Mouse (Mus musculus): ENCODE results near the gene Slc38a6.

Slc38a6 gene

GRCm38 (mm10) chr12:73383179-73383510, 96.6 kb downstream of the Slc38a6 start:
- no peak for TF ChIP-seq GATA4 (IDR thresholded peaks at IDR 0.05; ENCODE audit: insufficient replicate concordance, low read length)

- no peak for TF ChIP-seq GATA4 (IDR thresholded peaks at IDR 0.05; ENCODE audit: insufficient replicate concordance, low read length)
Measured at GRCm38 (mm10) chr12:73383861-73384260, 97.3 kb downstream of the Slc38a6 start.

- TF ChIP-seq GATA4 (IDR thresholded peaks at IDR 0.05; ENCODE audit: insufficient replicate concordance, low read length), result no peak
Measured at GRCm38 (mm10) chr12:73384747-73385146, 98.2 kb downstream of the Slc38a6 start.

GRCm38 (mm10) chr12:73392507-73392906, 105.9 kb downstream of the Slc38a6 start:
- TF ChIP-seq GATA4 (IDR thresholded peaks at IDR 0.05; ENCODE audit: insufficient replicate concordance, low read length), result no peak

GRCm38 (mm10) chr12:73393018-73393417, 106.4 kb downstream of the Slc38a6 start:
- TF ChIP-seq GATA4 (IDR thresholded peaks at IDR 0.05; ENCODE audit: insufficient replicate concordance, low read length), result no peak

GRCm38 (mm10) chr12:73393881-73394291, 107.3 kb downstream of the Slc38a6 start:
- TF ChIP-seq GATA4 (IDR thresholded peaks at IDR 0.05; ENCODE audit: insufficient replicate concordance, low read length), result no peak

GRCm38 (mm10) chr12:73394571-73394970, 108.0 kb downstream of the Slc38a6 start:
- TF ChIP-seq GATA4 (IDR thresholded peaks at IDR 0.05; ENCODE audit: insufficient replicate concordance, low read length), result no peak

- TF ChIP-seq GATA4 (IDR thresholded peaks at IDR 0.05; ENCODE audit: insufficient replicate concordance, low read length), result no peak
Measured at GRCm38 (mm10) chr12:73399426-73399825, 112.8 kb downstream of the Slc38a6 start.

GRCm38 (mm10) chr12:73400481-73401025, 114.0 kb downstream of the Slc38a6 start:
- TF ChIP-seq GATA4 (IDR thresholded peaks at IDR 0.05; ENCODE audit: insufficient replicate concordance, low read length), result no peak

GRCm38 (mm10) chr12:73401520-73402130, 115.0 kb downstream of the Slc38a6 start:
- no peak for TF ChIP-seq GATA4 (IDR thresholded peaks at IDR 0.05; ENCODE audit: insufficient replicate concordance, low read length)

- TF ChIP-seq GATA4 (IDR thresholded peaks at IDR 0.05; ENCODE audit: insufficient replicate concordance, low read length), result no peak
Measured at GRCm38 (mm10) chr12:73402137-73402712, 115.6 kb downstream of the Slc38a6 start.

- no peak for TF ChIP-seq GATA4 (IDR thresholded peaks at IDR 0.05; ENCODE audit: insufficient replicate concordance, low read length)
Measured at GRCm38 (mm10) chr12:73402851-73403665, 116.5 kb downstream of the Slc38a6 start.

Measured in liver, adult (tissue).